Mouse (Mus musculus): ENCODE data around the gene Krt81. TPM values are rescaled to one million over a fixed set of nuclear protein-coding genes. Genes with fewer than 3 reads are reported as not detected.

The Krt81 gene
- polyA plus RNA-seq, 1 experiment from 2014 or later, result not detected

- H3K4me3 ChIP-seq (ENCODE audit: low read length), result no peak overlapping the region
- no peaks in the 10 kb centered on the region for H3K36me3 ChIP-seq (ENCODE audit: insufficient read depth, low read length)
- 19% methylated on average over 5 of the region's 5 CpGs for WGBS
- ATAC-seq (ENCODE audit: low FRiP score, low TSS enrichment), result no peak
- H3K9me3 ChIP-seq (ENCODE audit: low read length), result no peaks in the 10 kb centered on the region
- H3K4me1 ChIP-seq (ENCODE audit: insufficient read depth, low read length), result no peaks in the 10 kb centered on the region
- no peak overlapping the region for H3K9ac ChIP-seq (replicated peaks; ENCODE audit: low read length)
- no peak overlapping the region for H3K4me2 ChIP-seq (replicated peaks; ENCODE audit: low read depth, low read length)
- H3K27ac ChIP-seq (ENCODE audit: low read length), result no peak overlapping the region
- H3K27me3 ChIP-seq (ENCODE audit: insufficient read depth, low read length), result no peaks in the 10 kb centered on the region
Observed at GRCm38 (mm10) chr15:101424914-101425313, 38.6 kb downstream of the Krt81 start.

- no peak for ATAC-seq (ENCODE audit: low FRiP score, low TSS enrichment)
- H3K9me3 ChIP-seq (ENCODE audit: low read length), result no peaks in the 10 kb centered on the region
- no peaks in the 10 kb centered on the region for H3K36me3 ChIP-seq (ENCODE audit: insufficient read depth, low read length)
- WGBS, result 33% methylated on average over 4 of the region's 6 CpGs
- no peak overlapping the region for H3K4me2 ChIP-seq (replicated peaks; ENCODE audit: low read depth, low read length)
- H3K9ac ChIP-seq (replicated peaks; ENCODE audit: low read length), result no peak overlapping the region
- H3K4me1 ChIP-seq (ENCODE audit: insufficient read depth, low read length), result no peaks in the 10 kb centered on the region
- H3K27ac ChIP-seq (ENCODE audit: low read length), result no peak overlapping the region
- H3K4me3 ChIP-seq (ENCODE audit: low read length), result no peak overlapping the region
- H3K27me3 ChIP-seq (ENCODE audit: insufficient read depth, low read length), result no peaks in the 10 kb centered on the region
Observed at GRCm38 (mm10) chr15:101420903-101421302, 42.6 kb downstream of the Krt81 start.

GRCm38 (mm10) chr15:101418950-101419349 is 44.6 kb downstream of the Krt81 start:
- no peak overlapping the region for H3K4me3 ChIP-seq (ENCODE audit: low read length)
- ATAC-seq (ENCODE audit: low FRiP score, low TSS enrichment), result no peak

GRCm38 (mm10) chr15:101414807-101415565 is 48.6 kb downstream of the Krt81 start:
- Histone ChIP-seq H3K27ac (ENCODE audit: low read length) (no peak overlapping the region), H3K36me3 (ENCODE audit: insufficient read depth, low read length) (no peaks in the 10 kb centered on the region), H3K4me2 (replicated peaks; ENCODE audit: low read depth, low read length) (no peak overlapping the region), H3K4me3 (ENCODE audit: low read length) (no peak overlapping the region), H3K9me3 (ENCODE audit: low read length) (no peaks in the 10 kb centered on the region), H3K9ac (replicated peaks; ENCODE audit: low read length) (no peak overlapping the region), H3K27me3 (ENCODE audit: insufficient read depth, low read length) (peaks cover 20% of the 10 kb centered on the region), H3K4me1 (ENCODE audit: insufficient read depth, low read length) (peaks cover 19% of the 10 kb centered on the region)
- ATAC-seq (ENCODE audit: low FRiP score, low TSS enrichment), result no peak
- 57% methylated on average over 11 of the region's 11 CpGs for WGBS

More at GRCm38 (mm10) chr15:101418950-101419349, 44.6 kb downstream of the Krt81 start:
- Histone ChIP-seq H3K27ac (ENCODE audit: low read length) (no peak overlapping the region), H3K9ac (replicated peaks; ENCODE audit: low read length) (no peak overlapping the region), H3K4me2 (replicated peaks; ENCODE audit: low read depth, low read length) (no peak overlapping the region), H3K4me1 (ENCODE audit: insufficient read depth, low read length) (peaks cover 4% of the 10 kb centered on the region), H3K36me3 (ENCODE audit: insufficient read depth, low read length) (no peaks in the 10 kb centered on the region), H3K9me3 (ENCODE audit: low read length) (no peaks in the 10 kb centered on the region), H3K27me3 (ENCODE audit: insufficient read depth, low read length) (no peaks in the 10 kb centered on the region)
- WGBS, result 78% methylated on average over 4 of the region's 4 CpGs

- Histone ChIP-seq H3K36me3 (ENCODE audit: insufficient read depth, low read length) (no peaks in the 10 kb centered on the region), H3K9me3 (ENCODE audit: low read length) (no peaks in the 10 kb centered on the region), H3K27me3 (ENCODE audit: insufficient read depth, low read length) (peaks cover 20% of the 10 kb centered on the region), H3K4me1 (ENCODE audit: insufficient read depth, low read length) (peaks cover 19% of the 10 kb centered on the region), H3K4me3 (ENCODE audit: low read length) (no peak overlapping the region), H3K9ac (replicated peaks; ENCODE audit: low read length) (no peak overlapping the region), H3K4me2 (replicated peaks; ENCODE audit: low read depth, low read length) (no peak overlapping the region), H3K27ac (ENCODE audit: low read length) (no peak overlapping the region)
- 41% methylated on average over 7 of the region's 7 CpGs for WGBS
- no peak for ATAC-seq (ENCODE audit: low FRiP score, low TSS enrichment)
Observed at GRCm38 (mm10) chr15:101413916-101414635, 49.5 kb downstream of the Krt81 start.

GRCm38 (mm10) chr15:101412188-101412587 is 51.4 kb downstream of the Krt81 start:
- Histone ChIP-seq H3K36me3 (ENCODE audit: insufficient read depth, low read length) (no peaks in the 10 kb centered on the region), H3K4me3 (ENCODE audit: low read length) (peak overlapping the region; percentile 37), H3K27ac (ENCODE audit: low read length) (peak overlapping the region; percentile 88), H3K4me2 (replicated peaks; ENCODE audit: low read depth, low read length) (peak overlapping the region; percentile 48), H3K4me1 (ENCODE audit: insufficient read depth, low read length) (peaks cover 19% of the 10 kb centered on the region), H3K27me3 (ENCODE audit: insufficient read depth, low read length) (peaks cover 20% of the 10 kb centered on the region), H3K9ac (replicated peaks; ENCODE audit: low read length) (peak overlapping the region; percentile 49), H3K9me3 (ENCODE audit: low read length) (no peaks in the 10 kb centered on the region)
- WGBS, result 11% methylated on average over 31 of the region's 31 CpGs
- ATAC-seq (ENCODE audit: low FRiP score, low TSS enrichment), result peak; percentile 82

GRCm38 (mm10) chr15:101410775-101411174 is 52.8 kb downstream of the Krt81 start, which contains the start of gene Krt7:
Gene Krt7 (plus strand): TSS chr15:101411043.
- Histone ChIP-seq H3K4me1 (ENCODE audit: insufficient read depth, low read length) (peaks cover 19% of the 10 kb centered on the region), H3K4me3 (ENCODE audit: low read length) (peak within 1 kb of the TSS; percentile 37), H3K4me2 (replicated peaks; ENCODE audit: low read depth, low read length) (peak within 1 kb of the TSS; percentile 48), H3K9ac (replicated peaks; ENCODE audit: low read length) (peak within 1 kb of the TSS; percentile 49), H3K27ac (ENCODE audit: low read length) (peak within 1 kb of the TSS; percentile 88), H3K9me3 (ENCODE audit: low read length) (no peaks in the 10 kb centered on the region), H3K36me3 (ENCODE audit: insufficient read depth, low read length) (no peaks in the 10 kb centered on the region), H3K27me3 (ENCODE audit: insufficient read depth, low read length) (peaks cover 20% of the 10 kb centered on the region)
- ATAC-seq (ENCODE audit: low FRiP score, low TSS enrichment), result peak; percentile 72
- WGBS, result 39% methylated on average over 2 of the region's 2 CpGs

Other genes with a start within 250 kb of the Krt81 start
- 3.2 and 3.4 TPM in 2 replicates for gene Grasp, start 239.6 kb downstream of the Krt81 start, polyA plus RNA-seq (2015; fragmentation: Nextera tagmentation; extraction: Ambion mirVana)
- 10.8 and 11.9 TPM in 2 replicates for gene Nr4a1, start 209.5 kb downstream of the Krt81 start, polyA plus RNA-seq (2015; fragmentation: Nextera tagmentation; extraction: Ambion mirVana)
- gene Atg101, start 179.5 kb downstream of the Krt81 start, polyA plus RNA-seq (2015; fragmentation: Nextera tagmentation; extraction: Ambion mirVana), result 78.2 and 87.0 TPM in 2 replicates
- 23.2 and 23.9 TPM in 2 replicates for gene 6030408B16Rik, start 170.5 kb downstream of the Krt81 start, polyA plus RNA-seq (2015; fragmentation: Nextera tagmentation; extraction: Ambion mirVana)
- gene Krt80, start 93.6 kb downstream of the Krt81 start, polyA plus RNA-seq (2015; fragmentation: Nextera tagmentation; extraction: Ambion mirVana), result 1.7 and 2.3 TPM in 2 replicates
- 94.8 and 99.9 TPM in 2 replicates for gene Krt7, start 52.7 kb downstream of the Krt81 start, polyA plus RNA-seq (2015; fragmentation: Nextera tagmentation; extraction: Ambion mirVana)
- gene Krt87, start 24.9 kb downstream of the Krt81 start, polyA plus RNA-seq (2015; fragmentation: Nextera tagmentation; extraction: Ambion mirVana), result 0.06 TPM in 1 of 2 replicates, not detected in the other
- not detected in 2 replicates for gene Krt88, start 16.0 kb downstream of the Krt81 start, polyA plus RNA-seq (2015; fragmentation: Nextera tagmentation; extraction: Ambion mirVana)
- not detected in 2 replicates for gene Krt86, start 9.7 kb upstream of the Krt81 start, polyA plus RNA-seq (2015; fragmentation: Nextera tagmentation; extraction: Ambion mirVana)
- gene Krt83, start 27.8 kb upstream of the Krt81 start, polyA plus RNA-seq (2015; fragmentation: Nextera tagmentation; extraction: Ambion mirVana), result not detected in 2 replicates
- not detected in 2 replicates for gene Gm49425, start 53.5 kb upstream of the Krt81 start, polyA plus RNA-seq (2015; fragmentation: Nextera tagmentation; extraction: Ambion mirVana)
- gene Krt84, start 69.1 kb upstream of the Krt81 start, polyA plus RNA-seq (2015; fragmentation: Nextera tagmentation; extraction: Ambion mirVana), result not detected in 2 replicates
- gene Krt82, start 86.9 kb upstream of the Krt81 start, polyA plus RNA-seq (2015; fragmentation: Nextera tagmentation; extraction: Ambion mirVana), result not detected in 2 replicates
- 0.10 and 0.15 TPM in 2 replicates for gene Krt90, start 99.2 kb upstream of the Krt81 start, polyA plus RNA-seq (2015; fragmentation: Nextera tagmentation; extraction: Ambion mirVana)
- 0.27 and 0.32 TPM in 2 replicates for gene Krt75, start 110.2 kb upstream of the Krt81 start, polyA plus RNA-seq (2015; fragmentation: Nextera tagmentation; extraction: Ambion mirVana)
- gene Gm5414, start 164.4 kb upstream of the Krt81 start, polyA plus RNA-seq (2015; fragmentation: Nextera tagmentation; extraction: Ambion mirVana), result not detected in 2 replicates
- gene Gm5478, start 183.6 kb upstream of the Krt81 start, polyA plus RNA-seq (2015; fragmentation: Nextera tagmentation; extraction: Ambion mirVana), result not detected in 2 replicates
- gene Krt6b, start 216.5 kb upstream of the Krt81 start, polyA plus RNA-seq (2015; fragmentation: Nextera tagmentation; extraction: Ambion mirVana), result not detected in 2 replicates
- gene Krt6a, start 230.6 kb upstream of the Krt81 start, polyA plus RNA-seq (2015; fragmentation: Nextera tagmentation; extraction: Ambion mirVana), result 0.10 and 0.49 TPM in 2 replicates
- gene Krt5, start 249.1 kb upstream of the Krt81 start, polyA plus RNA-seq (2015; fragmentation: Nextera tagmentation; extraction: Ambion mirVana), result 0.26 and 0.67 TPM in 2 replicates

Data from kidney, embryonic 16.5 days (tissue).